Comparison of ENCODE assay signal across 8 mouse cellular contexts in genomic region chr2:127507077-127507774, GRCm38 (mm10). TPM values are rescaled to one million over a fixed set of nuclear protein-coding genes. Genes with fewer than 3 reads are reported as not detected.
DNase-seq lines count a peak whose midpoint lies in the region; ATAC-seq lines count a peak whose summit lies in the region.

No protein-coding gene starts in this region.

- no peaks in the 10 kb centered on the region for H3K36me3 ChIP-seq in intestine, embryonic 15.5 days
- no peaks in the 10 kb centered on the region for H3K36me3 ChIP-seq in midbrain, embryonic 12.5 days

- no peaks in the 10 kb centered on the region for H3K9me3 ChIP-seq in intestine, embryonic 15.5 days
- H3K9me3 ChIP-seq in midbrain, embryonic 12.5 days: no peaks in the 10 kb centered on the region

- WGBS in intestine, embryonic 15.5 days: 33% methylated on average over 7 of the region's 7 CpGs
- WGBS in midbrain, embryonic 12.5 days: 36% methylated on average over 7 of the region's 7 CpGs

- no peak overlapping the region for H3K9ac ChIP-seq in intestine, embryonic 15.5 days
- no peak overlapping the region for H3K9ac ChIP-seq in midbrain, embryonic 12.5 days (replicated peaks)

- H3K4me1 ChIP-seq in intestine, embryonic 15.5 days (replicated peaks): no peaks in the 10 kb centered on the region; the same call in 1 of the 2 replicates
- peaks cover 27% of the 10 kb centered on the region; the same call in 1 of the 2 replicates for H3K4me1 ChIP-seq in midbrain, embryonic 12.5 days

- no peak overlapping the region for H3K4me2 ChIP-seq in intestine, embryonic 15.5 days (replicated peaks)
- no peak overlapping the region for H3K4me2 ChIP-seq in midbrain, embryonic 12.5 days (replicated peaks)

- H3K4me3 ChIP-seq in intestine, embryonic 15.5 days (replicated peaks): no peak overlapping the region
- no peak overlapping the region for H3K4me3 ChIP-seq in midbrain, embryonic 12.5 days

- H3K27ac ChIP-seq in intestine, embryonic 15.5 days: no peak overlapping the region
- H3K27ac ChIP-seq in midbrain, embryonic 12.5 days (replicated peaks): no peak overlapping the region

- intact Hi-C loops in left cerebral cortex, postnatal 4 days (cut with DNase I): loop anchor here (5.0 kb wide), 1 partner anchor 50 kb away; no protein-coding TSS in a partner anchor

- peak; percentile 86 for DNase-seq in ZHBTc4 (ENCODE audit: low read depth, low spot score)
- DNase-seq in cerebellum, postnatal 25 days: peak; percentile 92 to 94
- DNase-seq in gastrocnemius, adult 18-20 months (ENCODE audit: low spot score): peak; percentile 63
- peak; percentile 88 for DNase-seq in left cerebral cortex, postnatal 4 days
- peak; percentile 34 for DNase-seq in skeletal muscle tissue, adult 2 months (ENCODE audit: low read depth, low spot score)
- peak; percentile 55 for DNase-seq in yolk sac, embryonic 10.5 days (ENCODE audit: low spot score)

- ATAC-seq in intestine, embryonic 15.5 days: peak; percentile 77
- ATAC-seq in midbrain, embryonic 12.5 days (ENCODE audit: low FRiP score, low read depth): peak; percentile 65

- H3K27me3 ChIP-seq in intestine, embryonic 15.5 days (replicated peaks): no peaks in the 10 kb centered on the region
- peaks cover 8% of the 10 kb centered on the region; the same call in 1 of the 2 replicates for H3K27me3 ChIP-seq in midbrain, embryonic 12.5 days

RNA-seq across cellular contexts. Expression of gene Kcnip3, which starts 14.7 kb away (rescaled TPM):
- total RNA-seq in gastrocnemius, adult 18-20 months (2021): under 1 TPM; 0.21 to 0.43 TPM
- 3.3 and 4.0 TPM in 2 replicates for polyA plus RNA-seq in intestine, embryonic 15.5 days (2015; fragmentation: Nextera tagmentation; extraction: Ambion mirVana)
- 10 to 100 TPM; 32.3 to 36.6 TPM for total RNA-seq in left cerebral cortex, postnatal 4 days (2021)
- 3.5 and 3.7 TPM in 2 replicates for polyA plus RNA-seq in midbrain, embryonic 12.5 days (2016; fragmentation: Nextera tagmentation; extraction: Ambion mirVana)

RNA-seq across cellular contexts. Expression of gene Prom2, which starts 34.0 kb away (rescaled TPM):
- not detected for total RNA-seq in gastrocnemius, adult 18-20 months (2021)
- 0.63 and 0.65 TPM in 2 replicates for polyA plus RNA-seq in intestine, embryonic 15.5 days (2015; fragmentation: Nextera tagmentation; extraction: Ambion mirVana)
- not detected for total RNA-seq in left cerebral cortex, postnatal 4 days (2021)
- polyA plus RNA-seq in midbrain, embryonic 12.5 days (2016; fragmentation: Nextera tagmentation; extraction: Ambion mirVana): 0.31 and 0.62 TPM in 2 replicates

Comparison
In these comparisons a context has a peak if more than half of its experiments do, and no peak if none do; other contexts are left out.
1. DNase-seq: peak in every context shown above with its lines; median percentile 93 in cerebellum, postnatal 25 days; 88 in left cerebral cortex, postnatal 4 days; 86 in ZHBTc4; 63 in gastrocnemius, adult 18-20 months; 55 in yolk sac, embryonic 10.5 days; 34 in skeletal muscle tissue, adult 2 months.
2. RNA of gene Kcnip3, which starts 14.7 kb away (total RNA-seq): 32.3 to 36.6 TPM in left cerebral cortex, postnatal 4 days; 0.21 to 0.43 TPM in gastrocnemius, adult 18-20 months; every median in the first group is over 10 times any median in the second.